ENCODE assay signal across 14 mouse cellular contexts in the genomic region with DNA sequence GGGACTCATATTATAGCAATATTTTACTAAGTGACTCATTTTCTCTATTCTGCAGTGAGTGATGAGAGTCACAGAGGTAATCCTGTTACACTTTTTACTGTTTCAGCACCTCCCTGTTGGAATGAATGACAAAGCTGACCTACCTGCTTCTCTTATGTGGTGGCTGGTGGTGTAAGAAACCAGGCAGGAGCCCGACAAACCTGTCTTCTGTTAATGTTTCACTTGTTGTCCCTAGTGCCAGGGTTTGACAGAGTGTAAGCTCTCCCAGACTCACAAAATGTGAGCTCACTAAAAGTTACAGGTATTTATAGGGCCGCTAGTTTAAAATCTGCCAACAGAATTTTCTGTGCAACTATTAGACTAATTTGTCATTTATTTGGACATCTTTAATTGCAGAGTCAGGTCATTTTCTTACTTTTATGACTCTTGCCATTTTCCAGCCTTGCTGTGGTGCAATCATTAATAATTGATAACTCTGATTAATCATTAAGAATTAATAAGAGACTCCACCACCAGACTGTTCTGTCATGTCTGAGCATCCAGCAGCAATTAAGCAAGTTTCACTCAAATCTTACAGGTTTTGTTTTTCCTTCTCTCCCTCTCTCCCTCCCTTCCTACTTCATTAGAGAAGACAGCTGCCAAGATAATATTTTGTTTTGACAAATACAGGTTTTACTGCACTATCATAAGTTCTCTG.
DNase-seq lines count a peak whose midpoint lies in the region; ATAC-seq and TF ChIP-seq lines count a peak whose summit lies in the region.
"Had no signal": no experiment of that assay in that cellular context is flagged by ENCODE, and none has a peak within 500 bp of the region (broad histone marks: within the 10 kb centered on the region; RNA-seq: fewer than 3 reads in every experiment).

No protein-coding gene starts in this region.

- no peaks in the 10 kb centered on the region for H3K36me3 ChIP-seq in lung, postnatal 0 days (ENCODE audit: insufficient read depth, low read length)
- H3K36me3 ChIP-seq in kidney, embryonic 16.5 days (ENCODE audit: insufficient read depth, low read length) = 0 out of 2 replicates have a peak, but pooled peaks cover 7% of the 10 kb centered on the region
- H3K36me3 ChIP-seq in stomach, postnatal 0 days (ENCODE audit: control insufficient read depth, insufficient read depth, low read length) = peaks cover 6% of the 10 kb centered on the region; the same call in 1 of the 2 replicates

- no peak for TF ChIP-seq CTCF in lung, postnatal 0 days (IDR thresholded peaks at IDR 0.05)
- no peak for TF ChIP-seq CTCF in stomach, postnatal 0 days (IDR thresholded peaks at IDR 0.05; ENCODE audit: low read depth)

- H3K9ac ChIP-seq in lung, postnatal 0 days (replicated peaks; ENCODE audit: low read depth) = no peak overlapping the region
- H3K9ac ChIP-seq in kidney, embryonic 16.5 days (replicated peaks; ENCODE audit: low read length) = no peak overlapping the region
- no peak overlapping the region for H3K9ac ChIP-seq in stomach, postnatal 0 days (ENCODE audit: low read length)
- H3K9ac ChIP-seq: forebrain, embryonic 15.5 days; neural tube, embryonic 13.5 days had no signal

- no peak for TF ChIP-seq EP300 in lung, postnatal 0 days (IDR thresholded peaks at IDR 0.05)
- peak; percentile 20 for TF ChIP-seq EP300 in stomach, postnatal 0 days (optimal IDR thresholded peaks at IDR 0.05)

- no peak overlapping the region for H3K4me3 ChIP-seq in lung, postnatal 0 days (ENCODE audit: low read depth, low read length)
- no peak overlapping the region for H3K4me3 ChIP-seq in kidney, embryonic 16.5 days (ENCODE audit: low read length)
- no peak overlapping the region for H3K4me3 ChIP-seq in stomach, postnatal 0 days (ENCODE audit: low read depth, low read length)
- H3K4me3 ChIP-seq: forebrain, embryonic 15.5 days; limb, embryonic 10.5 days; midbrain, embryonic 10.5 days; neural tube, embryonic 13.5 days had no signal

- no peaks in the 10 kb centered on the region for H3K27me3 ChIP-seq in lung, postnatal 0 days (replicated peaks; ENCODE audit: insufficient read depth, low read length)
- no peaks in the 10 kb centered on the region for H3K27me3 ChIP-seq in kidney, embryonic 16.5 days (ENCODE audit: insufficient read depth, low read length)
- no peaks in the 10 kb centered on the region for H3K27me3 ChIP-seq in stomach, postnatal 0 days (ENCODE audit: control insufficient read depth, insufficient read depth, low read length)
- H3K27me3 ChIP-seq: forebrain, embryonic 15.5 days; neural tube, embryonic 13.5 days had no signal

- no peaks in the 10 kb centered on the region for H3K4me1 ChIP-seq in lung, postnatal 0 days (ENCODE audit: insufficient read depth, low read depth, low read length)
- H3K4me1 ChIP-seq in kidney, embryonic 16.5 days (ENCODE audit: insufficient read depth, low read length) = peaks cover 6% of the 10 kb centered on the region; the same call in 1 of the 2 replicates
- H3K4me1 ChIP-seq in stomach, postnatal 0 days (replicated peaks; ENCODE audit: control insufficient read depth, insufficient read depth) = no peaks in the 10 kb centered on the region
- H3K4me1 ChIP-seq: limb, embryonic 10.5 days had no signal

- H3K9me3 ChIP-seq in lung, postnatal 0 days (ENCODE audit: low read length) = no peaks in the 10 kb centered on the region
- H3K9me3 ChIP-seq in kidney, embryonic 16.5 days (ENCODE audit: low read length) = no peaks in the 10 kb centered on the region
- H3K9me3 ChIP-seq in stomach, postnatal 0 days (ENCODE audit: control insufficient read depth, low read length) = no peaks in the 10 kb centered on the region
- H3K9me3 ChIP-seq: forebrain, embryonic 15.5 days; limb, embryonic 10.5 days; midbrain, embryonic 10.5 days; neural tube, embryonic 13.5 days had no signal

- 57% methylated on average over 2 of the region's 2 CpGs for WGBS in lung, postnatal 0 days
- WGBS in kidney, embryonic 16.5 days = 50% methylated on average over 2 of the region's 2 CpGs
- 42% methylated on average over 2 of the region's 2 CpGs for WGBS in stomach, postnatal 0 days

- H3K4me2 ChIP-seq in lung, postnatal 0 days (replicated peaks; ENCODE audit: low read depth, low read length) = no peak overlapping the region
- H3K4me2 ChIP-seq in kidney, embryonic 16.5 days (replicated peaks; ENCODE audit: low read depth, low read length) = 0 out of 2 replicates have a peak overlapping the region, but pooled peaks have one; percentile 8
- H3K4me2 ChIP-seq in stomach, postnatal 0 days (replicated peaks; ENCODE audit: low read depth) = no peak overlapping the region
- H3K4me2 ChIP-seq: forebrain, embryonic 15.5 days; neural tube, embryonic 13.5 days had no signal

- peak; percentile 37 for DNase-seq in lung, postnatal 0 days (ENCODE audit: low spot score)
- no peak for DNase-seq in lung, postnatal 10 days
- DNase-seq in kidney, adult 11 months = peak; percentile 88
- DNase-seq in stomach, postnatal 0 days (ENCODE audit: low spot score) = peak; percentile 59
- DNase-seq in ovary, postnatal 14 days (ENCODE audit: low spot score) = no peak
- DNase-seq in cerebellum, postnatal 14 days = no peak
- DNase-seq: cerebellum, adult 11-12 months; layer of hippocampus, postnatal 36 days; thymus, postnatal 14 days had no signal

- H3K27ac ChIP-seq in lung, postnatal 0 days (ENCODE audit: low read length) = no peak overlapping the region
- peak overlapping the region; percentile 65 for H3K27ac ChIP-seq in kidney, embryonic 16.5 days (ENCODE audit: low read length)
- no peak overlapping the region for H3K27ac ChIP-seq in stomach, postnatal 0 days (replicated peaks)
- H3K27ac ChIP-seq: forebrain, embryonic 15.5 days; limb, embryonic 10.5 days; midbrain, embryonic 10.5 days; neural tube, embryonic 13.5 days had no signal

- ATAC-seq in lung, postnatal 0 days = no peak
- ATAC-seq in kidney, embryonic 16.5 days (ENCODE audit: low FRiP score, low TSS enrichment) = peak; percentile 95
- ATAC-seq in stomach, postnatal 0 days (ENCODE audit: low FRiP score, low TSS enrichment) = peak; percentile 74
- ATAC-seq: forebrain, embryonic 15.5 days had no signal

Comparison
In these comparisons a context has a peak if more than half of its experiments do, and no peak if none do; other contexts are left out.
1. DNase-seq: peak in lung, postnatal 0 days (single experiment), kidney, adult 11 months (single experiment) and stomach, postnatal 0 days (single experiment); none in lung, postnatal 10 days (single experiment), ovary, postnatal 14 days (single experiment) and cerebellum, postnatal 14 days (0 of 2).